Mouse (Mus musculus): ENCODE measurements around the gene Osbpl3. TPM values are rescaled to one million over a fixed set of nuclear protein-coding genes. Genes with fewer than 3 reads are reported as not detected.

Osbpl3 gene
- 23.4 and 26.4 TPM in 2 replicates for polyA plus RNA-seq (2012; ENCODE audit: insufficient read depth, insufficient read length, missing spikeins)

DNA sequence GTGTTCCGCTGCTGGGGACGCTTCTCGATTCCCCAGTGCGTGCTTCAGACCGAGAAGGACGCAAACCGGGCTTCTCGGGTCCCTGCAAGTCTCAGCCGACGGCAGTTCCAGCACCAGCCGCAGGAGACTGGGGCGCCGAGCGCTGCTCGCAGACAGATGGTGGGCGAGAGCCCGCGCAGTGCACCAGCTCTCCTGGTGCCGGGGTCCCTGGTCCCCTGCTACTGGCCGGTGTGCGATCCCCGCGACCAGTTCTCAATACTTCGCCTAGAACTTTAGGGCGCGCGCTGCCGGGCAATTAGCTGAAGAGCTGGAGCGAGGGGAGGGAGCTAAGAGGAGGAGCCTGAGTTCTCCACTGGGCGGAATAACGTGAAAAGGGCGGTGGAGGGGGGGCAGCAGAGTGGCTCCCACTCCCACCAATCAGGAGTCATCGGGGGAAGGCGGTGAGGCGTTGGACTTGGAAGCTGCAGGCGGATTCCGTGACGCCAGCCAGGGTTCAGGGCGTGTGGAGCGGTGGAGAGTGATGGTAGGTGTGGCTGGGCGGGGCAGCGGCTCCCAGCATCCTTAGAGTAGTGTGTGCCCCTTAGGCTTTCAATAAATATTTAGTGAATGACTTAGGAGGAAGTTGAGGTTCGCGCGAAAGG is at the start of gene Osbpl3:
TSS of gene Osbpl3 (minus strand) at position 373 of the 641 bp plus-strand sequence.
- Histone ChIP-seq H3K4me3 (ENCODE audit: insufficient read depth, low read length) (peak within 1 kb of the TSS; percentile 83), H3K4me1 (ENCODE audit: control insufficient read depth, insufficient read depth, low read length) (peaks cover 52% of the 10 kb centered on the region), H3K27ac (ENCODE audit: insufficient read depth, low read depth, low read length) (peak within 1 kb of the TSS; percentile 84)
- TF ChIP-seq CTCF (IDR thresholded peaks at IDR 0.05; ENCODE audit: low read depth, low read length) (no peak), POLR2A (IDR thresholded peaks at IDR 0.05; ENCODE audit: borderline replicate concordance, low read depth, low read length) (no peak)

GRCm38 (mm10) chr6:50505531-50505930 is 49.5 kb upstream of the Osbpl3 start:
- Histone ChIP-seq H3K4me3 (ENCODE audit: insufficient read depth, low read length) (no peak overlapping the region), H3K4me1 (ENCODE audit: control insufficient read depth, insufficient read depth, low read length) (no peaks in the 10 kb centered on the region), H3K27ac (ENCODE audit: insufficient read depth, low read depth, low read length) (no peak overlapping the region)
- TF ChIP-seq POLR2A (IDR thresholded peaks at IDR 0.05; ENCODE audit: borderline replicate concordance, low read depth, low read length) (no peak), CTCF (IDR thresholded peaks at IDR 0.05; ENCODE audit: low read depth, low read length) (no peak)

DNA sequence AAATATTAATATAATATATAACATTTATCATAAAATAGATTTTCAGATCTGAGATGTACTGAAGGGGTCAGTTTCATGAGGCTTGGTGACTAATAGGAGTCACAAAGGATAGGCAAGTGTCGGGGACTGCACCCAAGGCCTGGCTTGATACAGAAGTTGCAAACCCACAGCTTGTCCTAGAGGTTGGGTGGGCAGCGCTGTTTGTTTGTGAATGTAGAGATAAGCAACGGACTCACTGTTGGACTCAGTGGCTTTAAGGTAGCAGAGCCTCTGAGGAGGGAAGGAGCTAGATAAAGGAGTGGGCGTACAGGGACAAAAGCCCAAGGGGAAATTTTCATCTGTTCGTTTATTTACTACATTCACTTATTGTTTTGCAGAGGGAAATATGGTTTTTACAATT is 48.7 kb upstream of the Osbpl3 start:
- Histone ChIP-seq H3K4me1 (ENCODE audit: control insufficient read depth, insufficient read depth, low read length) (no peaks in the 10 kb centered on the region), H3K4me3 (ENCODE audit: insufficient read depth, low read length) (no peak overlapping the region), H3K27ac (ENCODE audit: insufficient read depth, low read depth, low read length) (no peak overlapping the region)
- no peak for TF ChIP-seq POLR2A (IDR thresholded peaks at IDR 0.05; ENCODE audit: borderline replicate concordance, low read depth, low read length)
- no peak for TF ChIP-seq CTCF (IDR thresholded peaks at IDR 0.05; ENCODE audit: low read depth, low read length)

GRCm38 (mm10) chr6:50503779-50504178 is 47.8 kb upstream of the Osbpl3 start:
- no peak overlapping the region for H3K4me3 ChIP-seq (ENCODE audit: insufficient read depth, low read length)
- H3K27ac ChIP-seq (ENCODE audit: insufficient read depth, low read depth, low read length): no peak overlapping the region
- TF ChIP-seq CTCF (IDR thresholded peaks at IDR 0.05; ENCODE audit: low read depth, low read length) (no peak), POLR2A (IDR thresholded peaks at IDR 0.05; ENCODE audit: borderline replicate concordance, low read depth, low read length) (no peak)
- H3K4me1 ChIP-seq (ENCODE audit: control insufficient read depth, insufficient read depth, low read length): no peaks in the 10 kb centered on the region

DNA sequence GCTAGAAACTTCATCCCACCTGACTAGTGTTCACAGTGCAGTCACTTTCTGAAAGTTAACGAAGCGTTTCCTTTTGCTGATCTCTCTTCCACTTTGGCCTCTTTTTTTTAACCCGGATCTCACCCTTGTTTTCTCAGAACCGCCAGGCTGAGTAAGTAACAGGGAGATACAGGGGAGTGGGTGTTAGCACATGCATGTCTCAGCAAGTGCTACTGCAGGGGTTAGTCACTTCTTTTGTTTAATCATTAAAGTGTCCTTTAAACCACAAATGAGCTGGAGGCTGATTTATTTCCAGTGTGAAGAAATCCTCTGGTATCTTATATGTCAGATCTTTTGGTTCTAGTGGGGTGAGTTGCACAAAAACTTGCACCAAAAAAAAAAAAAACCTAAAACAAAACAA is 47.0 kb upstream of the Osbpl3 start:
- no peak for TF ChIP-seq CTCF (IDR thresholded peaks at IDR 0.05; ENCODE audit: low read depth, low read length)
- no peak for TF ChIP-seq POLR2A (IDR thresholded peaks at IDR 0.05; ENCODE audit: borderline replicate concordance, low read depth, low read length)
- H3K27ac ChIP-seq (ENCODE audit: insufficient read depth, low read depth, low read length): no peak overlapping the region
- no peaks in the 10 kb centered on the region for H3K4me1 ChIP-seq (ENCODE audit: control insufficient read depth, insufficient read depth, low read length)
- H3K4me3 ChIP-seq (ENCODE audit: insufficient read depth, low read length): no peak overlapping the region

- Histone ChIP-seq H3K4me1 (ENCODE audit: control insufficient read depth, insufficient read depth, low read length) (no peaks in the 10 kb centered on the region), H3K4me3 (ENCODE audit: insufficient read depth, low read length) (no peak overlapping the region), H3K27ac (ENCODE audit: insufficient read depth, low read depth, low read length) (no peak overlapping the region)
- TF ChIP-seq POLR2A (IDR thresholded peaks at IDR 0.05; ENCODE audit: borderline replicate concordance, low read depth, low read length) (no peak), CTCF (IDR thresholded peaks at IDR 0.05; ENCODE audit: low read depth, low read length) (no peak)
Observed at GRCm38 (mm10) chr6:50498346-50498745, 42.3 kb upstream of the Osbpl3 start.

- no peaks in the 10 kb centered on the region for H3K4me1 ChIP-seq (ENCODE audit: control insufficient read depth, insufficient read depth, low read length)
Observed at GRCm38 (mm10) chr6:50490519-50490918, 34.5 kb upstream of the Osbpl3 start.

DNA sequence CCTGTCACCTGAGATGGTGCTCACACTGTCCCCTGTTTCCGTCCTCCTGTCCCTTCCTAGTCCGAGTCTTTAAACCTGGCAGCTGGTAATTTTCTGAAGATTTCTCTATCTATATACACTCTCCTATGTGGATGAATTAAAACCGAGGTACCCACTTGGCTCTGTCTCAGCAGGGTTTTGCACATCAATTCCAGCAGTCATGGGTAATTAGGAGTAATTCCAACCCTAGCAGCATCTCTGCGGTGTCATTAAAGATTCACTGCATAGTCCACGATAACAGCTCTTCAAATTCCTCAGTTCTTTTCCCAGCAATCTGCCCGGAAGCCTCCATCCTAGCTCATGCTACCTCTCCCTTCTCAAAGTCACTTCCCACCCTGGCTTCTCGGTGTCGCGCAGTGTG is 33.4 kb upstream of the Osbpl3 start:
- Histone ChIP-seq H3K27ac (ENCODE audit: insufficient read depth, low read depth, low read length) (no peak overlapping the region), H3K4me1 (ENCODE audit: control insufficient read depth, insufficient read depth, low read length) (no peaks in the 10 kb centered on the region), H3K4me3 (ENCODE audit: insufficient read depth, low read length) (no peak overlapping the region)
- TF ChIP-seq CTCF (IDR thresholded peaks at IDR 0.05; ENCODE audit: low read depth, low read length): no peak
- no peak for TF ChIP-seq POLR2A (IDR thresholded peaks at IDR 0.05; ENCODE audit: borderline replicate concordance, low read depth, low read length)

More at GRCm38 (mm10) chr6:50490519-50490918, 34.5 kb upstream of the Osbpl3 start:
- TF ChIP-seq CTCF (IDR thresholded peaks at IDR 0.05; ENCODE audit: low read depth, low read length): no peak
- no peak for TF ChIP-seq POLR2A (IDR thresholded peaks at IDR 0.05; ENCODE audit: borderline replicate concordance, low read depth, low read length)
- Histone ChIP-seq H3K4me3 (ENCODE audit: insufficient read depth, low read length) (no peak overlapping the region), H3K27ac (ENCODE audit: insufficient read depth, low read depth, low read length) (no peak overlapping the region)

- H3K27ac ChIP-seq (ENCODE audit: insufficient read depth, low read depth, low read length): no peak overlapping the region
- TF ChIP-seq CTCF (IDR thresholded peaks at IDR 0.05; ENCODE audit: low read depth, low read length) (no peak), POLR2A (IDR thresholded peaks at IDR 0.05; ENCODE audit: borderline replicate concordance, low read depth, low read length) (no peak)
- H3K4me3 ChIP-seq (ENCODE audit: insufficient read depth, low read length): no peak overlapping the region
- H3K4me1 ChIP-seq (ENCODE audit: control insufficient read depth, insufficient read depth, low read length): peaks cover 2% of the 10 kb centered on the region
Observed at GRCm38 (mm10) chr6:50486035-50486902, 30.3 kb upstream of the Osbpl3 start.

GRCm38 (mm10) chr6:50483426-50483825 is 27.4 kb upstream of the Osbpl3 start:
- Histone ChIP-seq H3K27ac (ENCODE audit: insufficient read depth, low read depth, low read length) (no peak overlapping the region), H3K4me3 (ENCODE audit: insufficient read depth, low read length) (no peak overlapping the region), H3K4me1 (ENCODE audit: control insufficient read depth, insufficient read depth, low read length) (peaks cover 2% of the 10 kb centered on the region)
- TF ChIP-seq POLR2A (IDR thresholded peaks at IDR 0.05; ENCODE audit: borderline replicate concordance, low read depth, low read length) (no peak), CTCF (IDR thresholded peaks at IDR 0.05; ENCODE audit: low read depth, low read length) (no peak)
